In genomic region chr1:195129867-195130266, GRCm38 (mm10) we compare ENCODE assay signal across 11 mouse cellular contexts. TPM values are rescaled to one million over a fixed set of nuclear protein-coding genes. Genes with fewer than 3 reads are reported as not detected.
A peak's percentile ranks its signal among the peaks of the same experiment; 100 is the strongest.
DNase-seq lines count a peak whose midpoint lies in the region; ATAC-seq and TF ChIP-seq lines count a peak whose summit lies in the region.
"Had no signal": no experiment of that assay in that cellular context is flagged by ENCODE, and none has a peak within 500 bp of the region (broad histone marks: within the 10 kb centered on the region; RNA-seq: fewer than 3 reads in every experiment).

No protein-coding gene starts in this region.

- H3K9ac ChIP-seq in forebrain, embryonic 12.5 days, result no peak overlapping the region
- no peak overlapping the region for H3K9ac ChIP-seq in forebrain, embryonic 11.5 days (ENCODE audit: low read length)
- no peak overlapping the region for H3K9ac ChIP-seq in intestine, postnatal 0 days (ENCODE audit: low read depth, low read length)
- H3K9ac ChIP-seq in stomach, embryonic 16.5 days (ENCODE audit: low read length), result no peak overlapping the region

- H3K4me3 ChIP-seq in forebrain, embryonic 12.5 days (replicated peaks), result no peak overlapping the region
- no peak overlapping the region for H3K4me3 ChIP-seq in forebrain, embryonic 11.5 days (ENCODE audit: low read depth, low read length)
- peak overlapping the region; percentile 94 for H3K4me3 ChIP-seq in megakaryocyte, embryonic 14.5 days (replicated peaks)
- no peak overlapping the region for H3K4me3 ChIP-seq in intestine, postnatal 0 days (ENCODE audit: low read depth, low read length)
- H3K4me3 ChIP-seq in stomach, embryonic 16.5 days (replicated peaks; ENCODE audit: low read length), result 0 out of 2 replicates have a peak overlapping the region, but pooled peaks have one; percentile 10

- H3K4me1 ChIP-seq in forebrain, embryonic 12.5 days, result peaks cover 5% of the 10 kb centered on the region
- H3K4me1 ChIP-seq in forebrain, embryonic 11.5 days (replicated peaks; ENCODE audit: control insufficient read depth, insufficient read depth, low read length), result no peaks in the 10 kb centered on the region; the same call in 1 of the 2 replicates
- H3K4me1 ChIP-seq in megakaryocyte, embryonic 14.5 days, result peaks cover 16% of the 10 kb centered on the region
- no peaks in the 10 kb centered on the region for H3K4me1 ChIP-seq in intestine, postnatal 0 days (replicated peaks; ENCODE audit: control insufficient read depth, insufficient read depth, low read length)
- peaks cover 9% of the 10 kb centered on the region for H3K4me1 ChIP-seq in stomach, embryonic 16.5 days (ENCODE audit: control insufficient read depth, insufficient read depth, low read length)

- peaks cover 3% of the 10 kb centered on the region; the same call in 1 of the 2 replicates for H3K36me3 ChIP-seq in forebrain, embryonic 12.5 days (replicated peaks)
- no peaks in the 10 kb centered on the region for H3K36me3 ChIP-seq in forebrain, embryonic 11.5 days (ENCODE audit: control insufficient read depth, insufficient read depth, low read length)
- H3K36me3 ChIP-seq in megakaryocyte, embryonic 14.5 days (replicated peaks; ENCODE audit: low read length), result peaks cover 52% of the 10 kb centered on the region
- H3K36me3 ChIP-seq in intestine, postnatal 0 days (ENCODE audit: control insufficient read depth, insufficient read depth), result peaks cover 18% of the 10 kb centered on the region
- H3K36me3 ChIP-seq in stomach, embryonic 16.5 days (ENCODE audit: control insufficient read depth, insufficient read depth, low read length), result peaks cover 13% of the 10 kb centered on the region

- no peaks in the 10 kb centered on the region for H3K9me3 ChIP-seq in forebrain, embryonic 12.5 days
- no peaks in the 10 kb centered on the region for H3K9me3 ChIP-seq in forebrain, embryonic 11.5 days (ENCODE audit: control insufficient read depth, low read length)
- no peaks in the 10 kb centered on the region for H3K9me3 ChIP-seq in megakaryocyte, embryonic 14.5 days
- H3K9me3 ChIP-seq in intestine, postnatal 0 days (ENCODE audit: control insufficient read depth), result no peaks in the 10 kb centered on the region
- H3K9me3 ChIP-seq in stomach, embryonic 16.5 days (replicated peaks; ENCODE audit: control insufficient read depth, low read length), result no peaks in the 10 kb centered on the region

- no peak overlapping the region for H3K27ac ChIP-seq in forebrain, embryonic 12.5 days
- H3K27ac ChIP-seq in forebrain, embryonic 11.5 days (ENCODE audit: low read depth, low read length), result no peak overlapping the region
- no peak overlapping the region for H3K27ac ChIP-seq in intestine, postnatal 0 days (ENCODE audit: low read depth, low read length)
- no peak overlapping the region for H3K27ac ChIP-seq in stomach, embryonic 16.5 days (ENCODE audit: low read length)

- no peaks in the 10 kb centered on the region for H3K27me3 ChIP-seq in forebrain, embryonic 12.5 days
- H3K27me3 ChIP-seq in forebrain, embryonic 11.5 days (ENCODE audit: control insufficient read depth, insufficient read depth, low read length), result no peaks in the 10 kb centered on the region
- H3K27me3 ChIP-seq in megakaryocyte, embryonic 14.5 days (replicated peaks), result no peaks in the 10 kb centered on the region
- no peaks in the 10 kb centered on the region for H3K27me3 ChIP-seq in intestine, postnatal 0 days (replicated peaks; ENCODE audit: control insufficient read depth, insufficient read depth, low read length)
- no peaks in the 10 kb centered on the region for H3K27me3 ChIP-seq in stomach, embryonic 16.5 days (ENCODE audit: control insufficient read depth, insufficient read depth, low read length)

- TF ChIP-seq CTCF in intestine, postnatal 0 days (IDR thresholded peaks at IDR 0.05; ENCODE audit: low read depth), result no peak

- DNase-seq in forebrain, embryonic 11.5 days (ENCODE audit: low spot score), result no peak
- DNase-seq in frontal cortex, adult 2 months (ENCODE audit: extremely low spot score in 1 of 2, low spot score in 1 of 2), result no peak
- no peak for DNase-seq in layer of hippocampus, postnatal 14 days (ENCODE audit: low spot score in 2 of 2)
- DNase-seq: adrenal gland, adult 8-10 months; kidney, postnatal 10 days; spleen, adult 18-20 months had no signal

- ATAC-seq in forebrain, embryonic 12.5 days (ENCODE audit: low FRiP score), result no peak
- ATAC-seq in forebrain, embryonic 11.5 days (replicated peaks; ENCODE audit: low FRiP score), result no peak
- ATAC-seq in megakaryocyte, adult 5-6 weeks (ENCODE audit: poor library complexity, severe bottlenecking), result no peak
- no peak for ATAC-seq in intestine, postnatal 0 days
- no peak for ATAC-seq in stomach, embryonic 16.5 days (ENCODE audit: insufficient read depth, low FRiP score)

- peak overlapping the region; percentile 21 for H3K4me2 ChIP-seq in forebrain, embryonic 12.5 days
- H3K4me2 ChIP-seq in forebrain, embryonic 11.5 days (ENCODE audit: low read depth, low read length, severe bottlenecking), result no peak overlapping the region
- H3K4me2 ChIP-seq in intestine, postnatal 0 days (replicated peaks; ENCODE audit: low read depth), result peak overlapping the region; percentile 21; the same call in 1 of the 2 replicates
- H3K4me2 ChIP-seq in stomach, embryonic 16.5 days (ENCODE audit: low read depth, low read length), result peak overlapping the region; percentile 31; the same call in 1 of the 2 replicates

- WGBS in forebrain, embryonic 12.5 days, result 84% methylated on average over 1 of the region's 1 CpGs
- 82% methylated on average over 1 of the region's 1 CpGs for WGBS in forebrain, embryonic 11.5 days
- 67% methylated on average over 1 of the region's 1 CpGs for WGBS in intestine, postnatal 0 days
- 64% methylated on average over 1 of the region's 1 CpGs for WGBS in stomach, embryonic 16.5 days

RNA-seq across cellular contexts. Expression of gene Cr1l, which starts 1.5 kb away (rescaled TPM):
- polyA plus RNA-seq in forebrain, embryonic 12.5 days (2016; fragmentation: Nextera tagmentation; extraction: Ambion mirVana), result 35.6 and 40.5 TPM in 2 replicates
- polyA plus RNA-seq in forebrain, embryonic 11.5 days (2014; fragmentation: Nextera tagmentation; extraction: Ambion mirVana), result 40.0 and 40.7 TPM in 2 replicates
- 4.4 and 8.3 TPM in 2 replicates for polyA plus RNA-seq in megakaryocyte, embryonic 14.5 days (2012; ENCODE audit: insufficient read depth, low replicate concordance)
- total RNA-seq in megakaryocyte, adult 5-6 weeks (2015), result 132 and 140 TPM in 2 replicates
- 128 and 139 TPM in 2 replicates for total RNA-seq in megakaryocyte, adult 5-6 weeks (2017)
- 69.5 and 70.5 TPM in 2 replicates for polyA plus RNA-seq in intestine, postnatal 0 days (2015; fragmentation: Nextera tagmentation; extraction: Ambion mirVana)
- polyA plus RNA-seq in stomach, embryonic 16.5 days (2015; fragmentation: Nextera tagmentation; extraction: Ambion mirVana), result 78.3 and 82.3 TPM in 2 replicates
- polyA plus RNA-seq in frontal cortex, adult 2 months (2012; rRNA removed), result 26.4 TPM in 2 replicates
- 10 to 100 TPM; 31.1 to 36.9 TPM for total RNA-seq in layer of hippocampus, postnatal 14 days (2021)

RNA-seq across cellular contexts. Expression of gene Cd46, which starts 37.8 kb away (rescaled TPM):
- 0.96 and 1.4 TPM in 2 replicates for polyA plus RNA-seq in forebrain, embryonic 12.5 days (2016; fragmentation: Nextera tagmentation; extraction: Ambion mirVana)
- polyA plus RNA-seq in forebrain, embryonic 11.5 days (2014; fragmentation: Nextera tagmentation; extraction: Ambion mirVana), result 0.64 and 1.5 TPM in 2 replicates
- polyA plus RNA-seq in megakaryocyte, embryonic 14.5 days (2012; ENCODE audit: insufficient read depth, low replicate concordance), result 0.08 TPM in 1 of 2 replicates, not detected in the other
- 2.3 and 3.7 TPM in 2 replicates for total RNA-seq in megakaryocyte, adult 5-6 weeks (2015)
- 0.70 and 0.98 TPM in 2 replicates for total RNA-seq in megakaryocyte, adult 5-6 weeks (2017)
- 0.72 and 1.3 TPM in 2 replicates for polyA plus RNA-seq in intestine, postnatal 0 days (2015; fragmentation: Nextera tagmentation; extraction: Ambion mirVana)
- polyA plus RNA-seq in stomach, embryonic 16.5 days (2015; fragmentation: Nextera tagmentation; extraction: Ambion mirVana), result 0.62 and 0.65 TPM in 2 replicates
- polyA plus RNA-seq in frontal cortex, adult 2 months (2012; rRNA removed), result 7.0 and 9.3 TPM in 2 replicates
- total RNA-seq in layer of hippocampus, postnatal 14 days (2021), result 1 to 10 TPM; 2.9 to 4.4 TPM

RNA-seq across cellular contexts. Expression of gene Cr2, which starts 46.6 kb away (rescaled TPM):
- polyA plus RNA-seq in forebrain, embryonic 12.5 days (2016; fragmentation: Nextera tagmentation; extraction: Ambion mirVana), result 0.42 and 0.67 TPM in 2 replicates
- 0.56 and 0.67 TPM in 2 replicates for polyA plus RNA-seq in forebrain, embryonic 11.5 days (2014; fragmentation: Nextera tagmentation; extraction: Ambion mirVana)
- polyA plus RNA-seq in megakaryocyte, embryonic 14.5 days (2012; ENCODE audit: insufficient read depth, low replicate concordance), result not detected in 2 replicates
- not detected in 2 replicates for total RNA-seq in megakaryocyte, adult 5-6 weeks (2015)
- not detected in 2 replicates for total RNA-seq in megakaryocyte, adult 5-6 weeks (2017)
- polyA plus RNA-seq in intestine, postnatal 0 days (2015; fragmentation: Nextera tagmentation; extraction: Ambion mirVana), result 0.08 and 0.10 TPM in 2 replicates
- polyA plus RNA-seq in stomach, embryonic 16.5 days (2015; fragmentation: Nextera tagmentation; extraction: Ambion mirVana), result 0.25 and 0.44 TPM in 2 replicates
- 0.27 and 0.58 TPM in 2 replicates for polyA plus RNA-seq in frontal cortex, adult 2 months (2012; rRNA removed)
- total RNA-seq in layer of hippocampus, postnatal 14 days (2021), result under 1 TPM; 0.37 to 0.50 TPM

Comparison
In these comparisons a context has a peak if more than half of its experiments do, and no peak if none do; other contexts are left out.
1. H3K4me3 ChIP-seq: peak in megakaryocyte, embryonic 14.5 days (single experiment) and stomach, embryonic 16.5 days (single experiment); none in forebrain, embryonic 12.5 days (single experiment), forebrain, embryonic 11.5 days (single experiment) and intestine, postnatal 0 days (single experiment).